Mouse (Mus musculus) liver, adult 2 months (tissue): Measurements from ENCODE around the gene Dzip1l.

Experiments
- CTCF ChIP-seq: fragments of 200-500 bp; IDR thresholded peaks from 2 replicates; pipeline ENCODE4 v1.5.1; 2011; ENCODE audit warnings: low read depth, low read length, control low read depth
- POLR2A ChIP-seq: fragments of 200-500 bp; IDR thresholded peaks from 2 replicates; pipeline ENCODE4 v1.6.1; 2011; ENCODE audit warnings: low read length, control low read depth; ENCODE audit not compliant: insufficient read depth; ENCODE audit errors: extremely low read depth

DNA sequence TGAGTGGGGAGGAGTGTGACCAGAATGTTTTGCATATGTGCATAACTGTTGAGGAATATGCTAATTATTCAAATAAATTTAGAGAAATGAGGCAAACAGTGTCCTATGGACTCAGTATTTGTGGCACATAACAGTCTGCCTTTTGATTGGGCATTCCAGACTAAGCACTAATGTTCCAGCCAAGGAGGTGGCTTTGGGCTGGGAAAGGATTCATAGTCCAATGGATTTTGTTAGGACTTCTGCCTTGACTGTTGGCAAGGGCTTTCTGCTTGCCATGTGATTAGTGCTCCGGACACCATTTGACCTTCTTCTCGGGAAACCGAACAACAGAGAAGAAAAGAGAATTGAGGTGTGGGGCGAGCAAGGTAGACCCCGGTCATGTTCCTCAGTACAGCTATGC, 60.5 kb downstream of the Dzip1l start:
- TF ChIP-seq CTCF = no peak
- no peak for TF ChIP-seq POLR2A
